Mouse (Mus musculus) neural tube, embryonic 14.5 days (tissue): Measurements from ENCODE around the gene Cd101. TPM values are rescaled to one million over a fixed set of nuclear protein-coding genes. Genes with fewer than 3 reads are reported as not detected.

Experiments
- ATAC-seq: fragments of 200-750 bp; cut with Nextera tagmentation; 2 replicates; pipeline ENCODE4 v1.8.0; 2017; ENCODE audit warnings: low read depth, mild to moderate bottlenecking, moderate TSS enrichment, moderate library complexity
- H3K27ac ChIP-seq: fragments of 300-500 bp; sonication (generic); 2 replicates; pipeline ENCODE4 v1.5.1; 2014; ENCODE audit warnings: low read depth, mild to moderate bottlenecking, control low read depth, low read length, moderate library complexity, mixed read lengths
- H3K27me3 ChIP-seq: fragments of 300-500 bp; sonication (generic); 2 replicates; pipeline ENCODE4 v1.6.1; 2014; ENCODE audit warnings: low read length; ENCODE audit not compliant: control insufficient read depth, insufficient read depth
- H3K36me3 ChIP-seq: fragments of 300-500 bp; sonication (generic); 2 replicates; pipeline ENCODE4 v1.6.1; 2014; ENCODE audit warnings: low read length, mixed read lengths; ENCODE audit not compliant: control insufficient read depth, insufficient read depth
- H3K4me1 ChIP-seq: fragments of 300-500 bp; sonication (generic); 2 replicates; pipeline ENCODE4 v1.6.1; 2014; ENCODE audit warnings: low read length; ENCODE audit not compliant: control insufficient read depth, insufficient read depth
- H3K4me2 ChIP-seq: fragments of 300-500 bp; sonication (generic); 2 replicates; pipeline ENCODE4 v1.6.1; 2014; ENCODE audit warnings: mild to moderate bottlenecking, low read depth, low read length, control low read depth
- H3K4me3 ChIP-seq: fragments of 300-500 bp; sonication (generic); 2 replicates; pipeline ENCODE4 v1.5.1; 2014; ENCODE audit warnings: low read depth, low read length, control low read depth, mixed read lengths
- H3K9ac ChIP-seq: fragments of 300-500 bp; sonication (generic); replicated peaks from 2 replicates; pipeline ENCODE4 v1.6.1; 2014; ENCODE audit warnings: low read depth, mild to moderate bottlenecking, control low read depth, low read length, mixed read lengths
- H3K9me3 ChIP-seq: fragments of 300-500 bp; sonication (generic); 2 replicates; pipeline ENCODE4 v1.6.1; 2016; ENCODE audit warnings: low read length; ENCODE audit not compliant: control insufficient read depth
- WGBS: fragments of 180-500 bp; shearing (Covaris S2); extraction: QIAGEN DNeasy Blood & Tissue Kit; methylation state at CpG from one replicate; pipeline ENCODE4 v1.1.7; 2014; 5-methylcytosine and 5-hydroxymethylcytosine counted together
- polyA plus RNA-seq: library from polyadenylated mRNA; unstranded; fragments of >200 nt; fragmentation: Nextera tagmentation; extraction: Ambion mirVana; gene quantifications from 2 replicates; pipeline ENCODE4 v1.2.1, GENCODE M21; 2014

Gene Cd101
- polyA plus RNA-seq, 1 experiment from 2014 or later, result 0.09 TPM

- H3K4me3 ChIP-seq, result no peak overlapping the region
- H3K4me1 ChIP-seq, result peaks cover 3% of the 10 kb centered on the region
- H3K9ac ChIP-seq, result no peak overlapping the region
- H3K27ac ChIP-seq, result no peak overlapping the region
- H3K9me3 ChIP-seq, result no peaks in the 10 kb centered on the region
- no peak for ATAC-seq
- H3K27me3 ChIP-seq, result no peaks in the 10 kb centered on the region
- H3K36me3 ChIP-seq, result no peaks in the 10 kb centered on the region
- 5% methylated on average over 1 of the region's 1 CpGs for WGBS
- H3K4me2 ChIP-seq, result no peak overlapping the region
These were observed 55.5 kb downstream of the Cd101 start for GRCm38 (mm10) chr3:100973906-100974305.

- WGBS, result under 1% methylated on average over 40 of the region's 40 CpGs
- peak within 1 kb of the TSS; percentile 90 for H3K4me2 ChIP-seq
- no peaks in the 10 kb centered on the region for H3K9me3 ChIP-seq
- peak within 1 kb of the TSS; percentile 62 for H3K4me3 ChIP-seq
- H3K36me3 ChIP-seq, result no peaks in the 10 kb centered on the region
- H3K27me3 ChIP-seq, result no peaks in the 10 kb centered on the region
- peak; percentile 99 for ATAC-seq
- H3K4me1 ChIP-seq, result peaks cover 5% of the 10 kb centered on the region
- peak within 1 kb of the TSS; percentile 53 for H3K9ac ChIP-seq
- no peak within 1 kb of the TSS for H3K27ac ChIP-seq
These were observed 60.0 kb downstream of the Cd101 start, which contains the start of gene Ttf2 for GRCm38 (mm10) chr3:100969176-100969917. Ttf2 (minus strand) TSS chr3:100969663.

DNA sequence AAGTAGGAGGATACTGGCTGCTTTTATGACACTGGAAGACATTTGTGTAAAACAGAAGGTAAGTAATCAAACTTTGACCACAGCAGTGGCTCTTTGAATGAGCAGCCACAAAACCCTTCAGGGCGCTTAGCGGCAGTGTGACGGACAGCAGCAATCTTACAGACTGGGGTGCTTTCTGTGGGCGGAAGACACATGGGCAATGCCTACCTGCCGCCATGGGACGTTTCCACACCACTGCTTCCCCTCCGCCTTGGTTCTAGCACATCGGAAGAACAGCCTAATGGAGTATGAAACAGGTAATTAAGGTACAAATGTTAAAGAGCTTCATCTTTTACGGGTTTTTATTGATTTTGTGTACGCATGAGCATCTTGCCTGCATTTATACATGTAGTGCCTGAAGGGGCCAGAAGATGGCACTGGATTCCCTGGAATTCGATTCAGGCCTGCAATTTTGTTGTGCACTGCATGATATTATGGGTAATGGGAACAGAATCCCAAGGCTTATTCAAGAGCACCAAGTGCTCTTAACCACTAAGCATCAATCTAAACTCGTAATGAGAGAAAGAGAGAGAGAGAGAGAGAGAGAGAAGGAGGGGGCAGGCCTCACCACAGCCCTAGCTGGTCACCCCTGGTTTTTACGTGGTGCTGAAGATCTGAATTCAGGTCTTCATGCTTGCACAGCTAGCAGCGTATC lies 65.4 kb downstream of the Cd101 start:
- Histone ChIP-seq H3K4me3 (no peak overlapping the region), H3K27me3 (no peaks in the 10 kb centered on the region), H3K36me3 (no peaks in the 10 kb centered on the region), H3K4me1 (peaks cover 2% of the 10 kb centered on the region), H3K9ac (no peak overlapping the region), H3K27ac (no peak overlapping the region), H3K9me3 (no peaks in the 10 kb centered on the region), H3K4me2 (no peak overlapping the region)
- WGBS, result 76% methylated on average over 14 of the region's 14 CpGs
- ATAC-seq, result peak; percentile 55; the same call in 1 of the 2 replicates

- WGBS, result 95% methylated on average over 7 of the region's 7 CpGs
- Histone ChIP-seq H3K9me3 (no peaks in the 10 kb centered on the region), H3K4me1 (no peaks in the 10 kb centered on the region), H3K4me2 (no peak overlapping the region), H3K36me3 (no peaks in the 10 kb centered on the region), H3K27ac (no peak overlapping the region), H3K27me3 (no peaks in the 10 kb centered on the region), H3K4me3 (no peak overlapping the region), H3K9ac (no peak overlapping the region)
- ATAC-seq, result no peak
These were observed 67.9 kb downstream of the Cd101 start for GRCm38 (mm10) chr3:100961501-100961900.

- Histone ChIP-seq H3K4me2 (no peak overlapping the region), H3K27ac (no peak overlapping the region), H3K9me3 (no peaks in the 10 kb centered on the region), H3K4me1 (no peaks in the 10 kb centered on the region), H3K4me3 (no peak overlapping the region), H3K36me3 (no peaks in the 10 kb centered on the region), H3K9ac (no peak overlapping the region), H3K27me3 (no peaks in the 10 kb centered on the region)
- ATAC-seq, result no peak
- 87% methylated on average over 5 of the region's 5 CpGs for WGBS
These were observed 68.3 kb downstream of the Cd101 start for GRCm38 (mm10) chr3:100961007-100961406.

GRCm38 (mm10) chr3:100954616-100955015 lies 74.7 kb downstream of the Cd101 start:
- no peaks in the 10 kb centered on the region for H3K4me1 ChIP-seq
- no peak overlapping the region for H3K4me2 ChIP-seq
- H3K27me3 ChIP-seq, result no peaks in the 10 kb centered on the region
- no peaks in the 10 kb centered on the region for H3K9me3 ChIP-seq
- no peak overlapping the region for H3K9ac ChIP-seq
- no peak overlapping the region for H3K27ac ChIP-seq
- H3K36me3 ChIP-seq, result no peaks in the 10 kb centered on the region
- ATAC-seq, result no peak
- no peak overlapping the region for H3K4me3 ChIP-seq

DNA sequence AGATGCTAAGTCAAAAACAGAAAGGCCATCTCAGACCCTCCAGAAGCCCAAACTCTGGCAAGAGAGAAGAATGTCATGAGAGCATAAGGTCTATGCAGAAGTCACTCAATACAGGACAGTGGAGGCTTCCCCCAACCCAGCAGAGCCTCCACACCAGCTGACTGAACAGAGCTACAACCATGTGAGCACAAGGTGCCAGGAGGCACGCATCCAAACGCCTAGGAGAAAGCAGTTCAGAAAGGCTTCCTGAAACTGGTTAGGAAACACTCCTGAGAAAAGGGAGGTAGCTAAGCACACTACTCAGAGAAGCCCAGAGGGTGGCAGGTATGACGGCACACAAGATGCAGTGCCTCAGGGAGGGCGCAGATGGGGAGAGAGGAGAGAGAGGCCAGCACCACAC lies 77.8 kb downstream of the Cd101 start:
- Histone ChIP-seq H3K27ac (no peak overlapping the region), H3K4me1 (no peaks in the 10 kb centered on the region), H3K4me2 (no peak overlapping the region), H3K9ac (no peak overlapping the region), H3K4me3 (no peak overlapping the region), H3K27me3 (no peaks in the 10 kb centered on the region), H3K9me3 (no peaks in the 10 kb centered on the region), H3K36me3 (no peaks in the 10 kb centered on the region)
- WGBS, result 83% methylated on average over 4 of the region's 4 CpGs
- ATAC-seq, result no peak

DNA sequence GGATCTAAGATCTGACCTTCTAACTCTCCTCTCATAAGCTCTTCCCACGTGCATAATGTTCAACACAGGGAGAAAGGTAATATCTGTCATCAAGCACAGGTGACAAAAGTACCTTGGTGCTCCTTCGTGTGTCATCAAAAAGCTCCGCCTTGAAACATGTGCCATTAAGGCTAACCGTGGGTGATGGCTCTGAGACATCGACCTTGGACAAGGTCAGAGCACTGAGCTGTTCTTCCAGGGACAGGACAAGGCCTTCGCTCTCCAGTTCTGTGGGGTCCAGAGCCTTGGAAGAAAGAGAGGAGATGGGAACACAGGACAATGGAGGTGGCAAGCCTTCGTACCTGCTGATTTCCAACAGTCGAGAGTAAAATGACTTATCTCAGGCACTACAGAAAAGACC lies 82.1 kb downstream of the Cd101 start:
- 96% methylated on average over 8 of the region's 8 CpGs for WGBS

More for the DNA sequence above, 82.1 kb downstream of the Cd101 start:
- no peak overlapping the region for H3K27ac ChIP-seq
- H3K4me2 ChIP-seq, result no peak overlapping the region
- no peaks in the 10 kb centered on the region for H3K4me1 ChIP-seq
- H3K9ac ChIP-seq, result no peak overlapping the region
- ATAC-seq, result no peak
- no peak overlapping the region for H3K4me3 ChIP-seq
- H3K9me3 ChIP-seq, result no peaks in the 10 kb centered on the region
- H3K36me3 ChIP-seq, result 0 out of 2 replicates have a peak, but pooled peaks cover 4% of the 10 kb centered on the region
- H3K27me3 ChIP-seq, result no peaks in the 10 kb centered on the region
